Mouse (Mus musculus) frontal cortex, postnatal 36 days (tissue): Measurements from ENCODE around the gene Ankrd42.

Experiments
- DNase-seq, 2 experiments: peaks; one replicate each; pipeline ENCODE4 v3.0.0; 2022; ENCODE audit warnings: low spot score in 2 of 2

Ankrd42 gene

DNA sequence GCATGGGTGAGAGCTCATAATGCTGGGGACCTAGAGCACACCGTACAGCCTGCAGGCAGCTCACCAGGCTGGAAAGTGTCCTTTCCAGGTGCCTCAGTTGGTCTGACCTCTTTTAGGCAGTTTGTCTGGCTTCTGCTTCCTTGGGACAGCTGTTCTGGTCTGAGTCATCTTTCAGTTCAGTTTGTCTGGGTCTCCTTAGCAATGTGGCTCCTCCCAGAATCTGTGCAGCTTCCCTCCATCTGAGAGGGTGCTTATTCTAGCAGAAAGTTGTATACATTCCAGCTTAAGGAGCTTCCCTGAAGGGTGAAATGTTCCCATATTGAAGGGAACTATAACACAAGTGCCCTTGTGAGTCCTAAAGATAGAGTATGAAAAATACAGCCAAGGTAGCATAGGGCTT lies 70.2 kb downstream of the Ankrd42 start:
- no peak for DNase-seq

DNA sequence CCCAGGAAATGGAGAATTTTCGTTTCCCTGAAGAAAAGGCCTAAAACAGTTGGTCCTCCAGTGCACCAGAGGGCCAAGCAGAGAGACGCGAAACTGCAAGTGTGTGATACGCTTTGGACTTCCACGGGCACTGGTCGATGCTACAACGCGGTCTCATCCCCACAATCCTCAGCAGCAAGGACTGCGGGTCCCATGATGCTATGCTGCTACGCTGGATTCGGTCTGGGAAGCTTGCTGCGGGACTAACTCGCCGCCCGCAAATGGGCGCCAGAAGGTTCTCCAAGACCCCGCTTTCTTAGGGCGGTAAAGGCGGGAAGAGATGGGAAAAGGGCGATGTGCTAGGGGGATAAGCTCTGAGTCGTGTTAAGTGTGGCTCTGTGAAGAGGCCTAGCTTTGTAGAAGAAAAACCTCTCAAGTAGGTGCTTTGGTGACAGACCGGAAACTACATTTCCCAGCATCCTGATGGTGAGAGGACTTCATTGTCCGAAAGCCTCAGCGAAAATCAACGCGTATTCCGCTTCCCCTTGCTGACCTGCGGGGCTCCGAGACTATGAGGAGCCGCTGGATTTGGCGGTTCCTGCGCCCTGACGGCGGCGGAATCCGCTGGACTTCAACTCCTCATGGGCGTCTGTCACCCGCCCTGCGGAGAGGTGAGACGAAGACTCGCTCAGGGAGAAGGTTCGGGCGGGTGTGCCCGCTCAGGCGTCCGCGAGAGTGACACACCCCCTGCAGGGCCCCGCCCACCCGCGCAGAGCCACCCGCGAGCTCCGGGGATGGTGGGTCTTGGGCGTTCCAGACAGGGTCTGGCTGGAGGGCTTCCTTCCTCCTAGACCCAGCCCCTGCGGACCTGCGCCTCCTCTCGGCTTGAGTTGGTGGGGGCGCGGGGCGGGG lies 75.7 kb downstream of the Ankrd42 start, which contains the start of gene Ccdc90b:
TSS of gene Ccdc90b (plus strand) at position 164 of the 891 bp plus-strand sequence.
- DNase-seq, result peak; percentile 92 to 95

DNA sequence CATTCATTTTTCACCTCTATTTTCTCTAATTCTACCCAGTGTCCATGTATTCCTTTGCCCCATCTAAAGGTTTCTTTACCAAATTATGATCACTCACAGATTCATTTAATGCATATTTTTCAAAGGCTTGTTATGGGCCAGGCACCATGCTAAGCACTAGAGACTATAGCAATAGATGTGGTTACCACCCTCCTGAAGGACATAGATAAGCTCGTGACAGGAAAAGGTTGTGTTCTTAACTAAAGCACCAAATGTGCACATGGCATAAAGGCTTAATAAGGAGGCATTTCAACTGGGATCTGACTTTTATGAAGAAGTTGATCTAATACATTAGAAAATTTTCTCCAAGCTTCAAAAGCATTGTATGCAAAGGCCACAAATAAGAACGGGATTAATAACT lies 78.2 kb downstream of the Ankrd42 start:
- no peak for DNase-seq

DNA sequence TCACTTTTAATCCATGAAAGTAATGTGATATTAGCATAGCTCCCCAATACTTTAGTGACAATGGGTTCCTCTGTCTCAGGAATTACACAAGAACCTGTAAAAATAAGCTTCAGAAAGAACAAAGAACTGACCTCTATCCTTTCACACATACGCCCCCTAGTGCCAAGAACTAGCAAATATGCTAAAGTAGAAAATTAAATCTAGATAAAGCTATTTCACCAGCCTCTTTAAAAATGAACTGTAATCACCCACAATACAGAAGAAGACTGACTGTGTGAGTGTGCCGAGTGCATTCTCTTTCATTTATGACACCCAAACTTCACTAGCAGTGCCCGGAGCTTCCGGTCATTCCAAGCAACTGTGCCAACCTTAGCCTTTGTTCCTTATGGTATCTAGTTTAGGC lies 86.0 kb downstream of the Ankrd42 start:
- DNase-seq, result peak in 1 of 2 experiments; percentile 30

DNA sequence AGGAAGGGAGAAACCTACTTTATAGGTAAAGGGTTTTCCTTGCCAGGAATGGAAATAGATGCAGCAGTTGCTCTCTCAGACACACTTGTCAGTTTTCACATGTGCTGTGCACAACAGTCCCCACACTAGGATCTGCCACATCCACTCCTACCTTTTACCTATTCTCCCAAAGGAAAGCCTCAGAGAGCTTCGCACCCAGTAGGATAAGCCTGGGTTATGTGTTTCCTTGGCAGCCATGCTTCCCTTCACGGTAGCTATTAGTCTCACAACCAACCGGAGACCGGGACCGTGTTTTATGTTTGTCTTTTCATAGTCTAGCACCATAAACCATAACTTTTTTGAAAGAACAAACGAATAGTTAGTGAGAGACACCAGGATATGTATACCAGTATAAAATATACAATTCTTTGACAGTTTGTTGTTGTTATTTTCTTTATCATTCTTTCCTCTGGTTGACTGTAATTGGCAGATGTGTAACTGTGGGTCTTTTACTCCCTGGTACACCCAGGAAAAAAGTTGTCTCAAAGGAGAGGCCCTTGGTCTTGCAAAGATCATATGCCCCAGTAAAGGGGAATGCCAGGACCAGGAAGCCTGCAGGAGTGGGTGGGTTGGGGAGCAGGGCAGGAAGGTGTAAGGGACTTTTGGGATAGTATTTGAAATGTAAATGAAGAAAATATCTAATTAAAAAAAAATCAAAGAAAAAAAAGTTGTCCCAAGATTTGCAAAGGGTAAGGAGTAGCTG lies 86.5 kb downstream of the Ankrd42 start:
- DNase-seq, result no peak

- no peak for DNase-seq
These were observed 90.2 kb downstream of the Ankrd42 start for GRCm38 (mm10) chr7:92546763-92547162.

DNA sequence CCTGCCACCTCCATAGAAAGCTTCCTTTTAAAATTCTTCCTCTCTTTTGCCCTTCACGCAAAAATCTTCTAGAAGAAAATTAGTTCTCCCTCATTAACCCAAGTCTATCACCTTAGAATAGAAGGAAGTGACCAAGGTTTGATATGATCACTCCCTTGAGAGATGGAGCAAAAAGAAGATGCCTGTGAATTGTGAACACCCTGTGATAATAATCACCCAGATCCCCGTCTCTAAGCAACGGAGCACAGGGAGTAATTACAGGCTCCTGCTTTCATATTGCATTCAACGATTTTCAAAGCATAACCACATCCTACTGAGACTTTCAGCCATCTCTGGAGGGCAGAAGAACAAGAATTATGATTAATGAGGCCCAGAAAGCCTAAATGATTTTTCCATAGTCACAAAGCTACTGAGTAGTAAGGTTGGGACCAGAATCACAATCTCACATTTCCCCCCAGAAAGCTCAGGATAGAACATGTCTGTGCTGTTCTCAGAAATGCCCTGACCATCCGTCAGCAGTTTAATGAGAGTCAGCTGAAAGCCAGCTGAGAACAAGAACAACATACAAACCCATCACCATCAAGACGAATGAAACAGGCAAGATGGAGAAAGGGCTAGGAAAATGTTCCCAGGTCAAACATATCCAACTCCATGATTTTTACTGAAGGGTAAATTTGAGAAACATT lies 104.4 kb downstream of the Ankrd42 start:
- DNase-seq, result no peak
